Mouse (Mus musculus): Measurements from ENCODE around the gene Gm609. TPM values are rescaled to one million over a fixed set of nuclear protein-coding genes. Genes with fewer than 3 reads are reported as not detected.

The Gm609 gene
- total RNA-seq, 2 experiments from 2014 or later: 0.14 to 0.45 TPM

Other genes starting within 250 kb of the Gm609 start
- 10 to 100 TPM; 82.9 to 87.7 TPM for gene Cd200, start 83.9 kb downstream of the Gm609 start, total RNA-seq (2021)
- gene Gm17783, start 39.1 kb upstream of the Gm609 start, total RNA-seq (2021): under 1 TPM in 1 of 2 experiments, not detected in 1; 0.84 TPM
- gene Slc9c1, start 42.3 kb upstream of the Gm609 start, total RNA-seq (2021): not detected
- gene Gcsam, start 117.4 kb upstream of the Gm609 start, total RNA-seq (2021): under 1 TPM; 0.11 to 0.34 TPM
- gene BC016579, start 161.1 kb upstream of the Gm609 start, total RNA-seq (2021): under 1 TPM; 0.23 to 0.36 TPM
- under 1 TPM; 0.11 to 0.17 TPM for gene Tmprss7, start 200.7 kb upstream of the Gm609 start, total RNA-seq (2021)
- 10 to 100 TPM; 15.5 to 20.6 TPM for gene Tagln3, start 231.6 kb upstream of the Gm609 start, total RNA-seq (2021)
- 10 to 100 TPM; 31.8 to 36.8 TPM for gene Abhd10, start 250.0 kb upstream of the Gm609 start, total RNA-seq (2021)

Measured in adrenal gland, postnatal 4 days (tissue).